Comparison of ENCODE assay signal across 11 mouse cellular contexts in the genomic region with DNA sequence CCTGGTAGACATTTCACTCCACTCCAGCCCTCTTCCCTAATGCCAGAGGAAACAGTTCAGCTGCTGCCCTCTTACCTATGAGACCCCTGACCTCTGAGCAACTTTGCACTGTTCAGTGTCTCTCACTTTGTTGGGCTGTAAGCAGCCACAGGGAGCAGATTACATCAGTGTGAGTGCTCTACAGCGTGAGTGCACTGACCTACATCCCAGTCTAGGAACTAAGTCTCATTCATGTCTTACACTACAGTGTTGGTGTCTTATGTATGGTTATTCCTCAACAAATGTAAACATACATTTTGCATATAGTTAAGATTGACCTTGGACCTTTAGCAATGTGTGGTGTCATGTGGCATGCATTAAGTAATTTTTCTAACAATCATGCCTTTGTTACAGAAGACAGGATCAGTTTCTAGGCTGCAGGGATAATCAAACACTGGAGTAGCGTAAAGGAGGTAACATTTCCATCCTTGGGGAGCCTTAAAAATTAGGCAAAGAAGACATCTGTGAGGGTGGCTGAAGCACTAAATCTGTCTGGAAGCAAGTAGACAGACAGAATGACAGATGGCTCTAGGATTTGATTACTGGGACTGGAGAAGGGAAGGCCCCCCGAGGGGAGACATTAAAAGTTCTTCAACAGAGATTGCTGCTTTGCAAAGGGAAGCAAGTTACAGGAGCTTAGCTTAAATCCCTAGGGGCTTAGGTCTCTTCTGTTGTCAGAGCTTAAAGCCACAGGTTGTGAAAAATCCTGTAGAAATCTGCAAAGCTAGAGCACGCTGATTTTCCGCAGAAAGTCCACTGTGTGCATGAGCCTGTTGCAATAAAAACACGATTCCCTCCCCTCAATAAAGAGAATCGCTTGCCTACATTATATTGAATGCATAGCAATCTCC.
DNase-seq lines count a peak whose midpoint lies in the region; ATAC-seq and TF ChIP-seq lines count a peak whose summit lies in the region.
"Had no signal": no experiment of that assay in that cellular context is flagged by ENCODE, and none has a peak within 500 bp of the region (broad histone marks: within the 10 kb centered on the region; RNA-seq: fewer than 3 reads in every experiment).

No protein-coding gene starts in this region.

- ATAC-seq in lung, embryonic 16.5 days (ENCODE audit: low read depth) = no peak
- peak; percentile 34 for ATAC-seq in forebrain, postnatal 0 days
- ATAC-seq in midbrain, embryonic 11.5 days (ENCODE audit: low FRiP score) = peak; percentile 59
- ATAC-seq: liver, postnatal 0 days; Patski had no signal

- TF ChIP-seq CTCF in forebrain, postnatal 0 days (IDR thresholded peaks at IDR 0.05; ENCODE audit: low read depth) = no peak

- no peaks in the 10 kb centered on the region for H3K36me3 ChIP-seq in lung, embryonic 16.5 days (ENCODE audit: control insufficient read depth, insufficient read depth, low read length)
- H3K36me3 ChIP-seq in forebrain, postnatal 0 days (ENCODE audit: insufficient read depth) = no peaks in the 10 kb centered on the region
- no peaks in the 10 kb centered on the region for H3K36me3 ChIP-seq in midbrain, embryonic 11.5 days (ENCODE audit: control insufficient read depth, insufficient read depth, low read length)

- 31% methylated on average over 7 of the region's 7 CpGs for WGBS in lung, embryonic 16.5 days
- WGBS in forebrain, postnatal 0 days = 21% methylated on average over 7 of the region's 7 CpGs
- 3% methylated on average over 7 of the region's 7 CpGs for WGBS in midbrain, embryonic 11.5 days

- no peaks in the 10 kb centered on the region; the same call in 1 of the 2 replicates for H3K27me3 ChIP-seq in lung, embryonic 16.5 days (ENCODE audit: control insufficient read depth, insufficient read depth, low read depth, low read length)
- H3K27me3 ChIP-seq in forebrain, postnatal 0 days (ENCODE audit: insufficient read depth, low read length) = no peaks in the 10 kb centered on the region
- no peaks in the 10 kb centered on the region for H3K27me3 ChIP-seq in midbrain, embryonic 11.5 days (ENCODE audit: control insufficient read depth, insufficient read depth, low read length)
- H3K27me3 ChIP-seq: Patski had no signal

- no peak overlapping the region for H3K9ac ChIP-seq in lung, embryonic 16.5 days (ENCODE audit: low read length)
- no peak overlapping the region for H3K9ac ChIP-seq in forebrain, postnatal 0 days
- H3K9ac ChIP-seq in midbrain, embryonic 11.5 days (ENCODE audit: low read length) = no peak overlapping the region
- H3K9ac ChIP-seq: liver, postnatal 0 days had no signal

- H3K4me1 ChIP-seq in lung, embryonic 16.5 days (replicated peaks; ENCODE audit: control insufficient read depth, insufficient read depth, low read length) = no peaks in the 10 kb centered on the region
- no peaks in the 10 kb centered on the region for H3K4me1 ChIP-seq in forebrain, postnatal 0 days (ENCODE audit: insufficient read depth)
- H3K4me1 ChIP-seq in midbrain, embryonic 11.5 days (ENCODE audit: control insufficient read depth, insufficient read depth, low read length) = peaks cover 10% of the 10 kb centered on the region; the same call in 1 of the 2 replicates

- H3K9me3 ChIP-seq in lung, embryonic 16.5 days (ENCODE audit: control insufficient read depth, low read length) = no peaks in the 10 kb centered on the region
- H3K9me3 ChIP-seq in forebrain, postnatal 0 days (ENCODE audit: low read length) = no peaks in the 10 kb centered on the region
- no peaks in the 10 kb centered on the region for H3K9me3 ChIP-seq in midbrain, embryonic 11.5 days (ENCODE audit: control insufficient read depth, low read length)

- no peak overlapping the region for H3K27ac ChIP-seq in lung, embryonic 16.5 days (ENCODE audit: low read length)
- H3K27ac ChIP-seq in forebrain, postnatal 0 days (ENCODE audit: low read depth, low read length) = no peak overlapping the region
- H3K27ac ChIP-seq in midbrain, embryonic 11.5 days (ENCODE audit: low read depth, low read length) = no peak overlapping the region

- DNase-seq in lung, postnatal 36 days = no peak
- DNase-seq in forebrain, postnatal 0 days = no peak
- DNase-seq in midbrain, embryonic 11.5 days (ENCODE audit: low spot score, missing footprints) = peak; percentile 86
- no peak for DNase-seq in adrenal gland, postnatal 36 days
- no peak for DNase-seq in frontal cortex, postnatal 10 days (ENCODE audit: low spot score in 2 of 2)
- no peak for DNase-seq in lung, postnatal 4 days
- DNase-seq: cerebellum, adult 2 months; liver, postnatal 0 days; right cerebral cortex, postnatal 14 days had no signal

- H3K4me2 ChIP-seq in lung, embryonic 16.5 days (ENCODE audit: low read depth, low read length) = 0 out of 2 replicates have a peak overlapping the region, but pooled peaks have one; percentile 2
- peak overlapping the region; percentile 31 for H3K4me2 ChIP-seq in forebrain, postnatal 0 days (ENCODE audit: low read depth)
- peak overlapping the region; percentile 6; the same call in 1 of the 2 replicates for H3K4me2 ChIP-seq in midbrain, embryonic 11.5 days

- H3K4me3 ChIP-seq in lung, embryonic 16.5 days (ENCODE audit: low read length) = no peak overlapping the region
- H3K4me3 ChIP-seq in forebrain, postnatal 0 days (ENCODE audit: low read depth, low read length) = 0 out of 2 replicates have a peak overlapping the region, but pooled peaks have one; percentile 0
- H3K4me3 ChIP-seq in midbrain, embryonic 11.5 days (ENCODE audit: low read depth, low read length) = no peak overlapping the region
